Mouse (Mus musculus): ENCODE measurements around the gene Fen1.
A peak's percentile ranks its signal among the peaks of the same experiment; 100 is the strongest.

DNA sequence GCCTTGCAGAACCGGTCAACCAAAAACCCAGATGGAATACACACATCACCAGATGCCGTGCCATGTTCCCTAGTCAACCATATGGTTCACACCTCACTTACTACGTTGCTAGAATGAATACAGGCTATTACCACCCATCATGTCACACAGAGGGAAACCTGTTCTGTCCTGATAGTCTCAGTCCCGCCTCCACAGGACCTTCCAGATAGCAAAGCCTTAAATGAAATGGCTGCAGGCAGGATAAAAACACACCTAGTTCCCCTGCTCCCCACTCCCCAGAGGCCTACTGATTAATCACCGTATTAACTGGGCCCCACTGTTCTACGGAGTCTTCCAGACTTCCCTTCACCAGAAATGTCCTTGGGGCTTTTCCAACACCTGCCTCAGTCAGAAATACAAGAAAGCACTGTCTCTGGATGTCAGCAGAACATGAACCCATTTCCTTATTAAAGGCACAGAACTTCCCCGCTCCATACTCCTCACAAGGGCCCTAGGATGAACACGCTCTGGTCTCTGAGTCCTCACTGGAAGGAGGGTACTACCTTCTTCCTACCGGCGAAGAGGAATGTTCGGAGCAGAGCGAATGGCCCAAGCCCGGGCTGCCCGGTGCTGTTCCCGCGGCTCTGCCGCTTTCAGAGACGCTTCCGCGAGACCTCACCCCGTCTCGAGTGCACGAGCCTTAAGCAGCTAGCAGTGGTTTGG, 672 bp downstream of the Fen1 start:
- TF ChIP-seq POLR2A (IDR thresholded peaks at IDR 0.05; ENCODE audit: low read depth, low read length) (0 out of 2 replicates have a peak, but pooled peaks have one; percentile 48), CTCF (IDR thresholded peaks at IDR 0.05; ENCODE audit: borderline replicate concordance, insufficient read depth, low read length) (no peak)
